Mouse (Mus musculus) frontal cortex, adult (tissue): ENCODE data around the gene 1700006A11Rik.
"Not testable (repeated sequence)": the region's sequence is repeated elsewhere in the genome, so short reads cannot be mapped to it uniquely, and the experiment has no call there.

Source experiments
- ATAC-seq: cut with Nextera tagmentation; 2 replicates; pipeline ENCODE4 v1.9.2; 2017; ENCODE audit warnings: mild to moderate bottlenecking, moderate library complexity, mixed read lengths; ENCODE audit not compliant: low TSS enrichment

The 1700006A11Rik gene

DNA sequence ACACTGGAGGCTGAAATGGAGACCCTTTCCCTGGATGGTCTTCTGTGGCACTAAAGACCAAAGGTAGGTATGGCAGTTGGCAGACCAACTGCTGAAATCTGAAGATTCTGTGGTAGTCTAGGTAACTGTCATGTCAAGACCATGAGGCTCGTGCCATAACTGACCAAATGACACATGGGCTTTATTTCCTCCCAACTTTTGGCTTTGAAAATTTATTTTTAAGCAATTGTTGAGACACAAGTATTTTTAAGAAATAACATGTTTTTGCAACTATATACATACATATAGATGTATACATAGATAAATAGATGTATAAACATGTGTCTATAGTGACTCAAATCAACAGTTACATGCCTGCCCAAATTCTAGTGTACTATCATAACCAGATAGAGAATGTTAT is at the start of gene 1700006A11Rik:
1700006A11Rik (minus strand) TSS at position 101 of the 400 bp plus-strand sequence.
- no peak for ATAC-seq

DNA sequence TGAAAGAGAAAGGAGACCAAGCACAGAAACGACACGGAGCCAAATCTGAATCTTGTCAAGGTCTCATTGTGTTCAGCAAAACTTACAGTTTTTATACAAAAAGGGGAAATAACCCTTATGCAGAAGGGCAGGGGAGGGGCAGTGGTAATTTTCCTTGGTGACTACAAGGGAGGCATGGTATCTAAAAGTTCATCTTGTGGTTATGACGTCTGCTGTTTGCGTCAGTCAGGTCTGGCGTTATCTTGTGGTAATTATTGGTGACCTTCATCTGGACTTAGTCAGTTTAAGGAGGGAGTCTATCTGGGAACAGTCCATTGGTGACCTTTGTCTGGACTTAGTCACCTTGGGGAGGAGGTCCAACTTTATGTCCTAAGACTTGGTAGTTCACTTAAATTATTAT is 48.5 kb upstream of the 1700006A11Rik start:
- ATAC-seq = not testable (repeated sequence)

DNA sequence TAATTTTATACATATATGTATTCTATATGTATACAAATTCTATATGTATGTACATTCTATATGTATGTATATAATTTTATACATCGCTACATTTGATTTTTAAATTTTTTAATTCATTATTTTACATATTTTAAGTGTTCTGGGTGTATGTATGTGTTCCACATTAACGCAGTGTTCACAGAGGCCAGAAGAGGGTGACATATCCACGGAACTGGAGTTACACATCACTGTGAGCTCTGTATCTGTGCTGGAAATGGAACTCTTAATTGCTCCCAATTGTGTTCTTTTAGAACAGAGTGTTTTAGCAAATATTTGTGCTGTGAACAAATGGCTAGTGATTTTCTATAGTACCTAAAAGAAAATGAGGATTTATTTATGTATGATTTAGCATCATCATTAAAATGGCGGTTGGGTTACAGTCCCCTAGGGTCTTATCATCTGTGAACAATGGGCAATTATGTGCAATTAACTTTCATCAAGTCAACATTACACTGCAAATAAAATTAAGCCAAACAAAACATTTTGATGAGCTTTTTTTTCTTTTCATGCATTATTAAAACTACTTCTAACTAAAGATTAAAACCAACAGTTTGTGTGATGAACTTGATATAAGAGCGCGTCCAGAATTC is 40.4 kb upstream of the 1700006A11Rik start:
- no peak for ATAC-seq

DNA sequence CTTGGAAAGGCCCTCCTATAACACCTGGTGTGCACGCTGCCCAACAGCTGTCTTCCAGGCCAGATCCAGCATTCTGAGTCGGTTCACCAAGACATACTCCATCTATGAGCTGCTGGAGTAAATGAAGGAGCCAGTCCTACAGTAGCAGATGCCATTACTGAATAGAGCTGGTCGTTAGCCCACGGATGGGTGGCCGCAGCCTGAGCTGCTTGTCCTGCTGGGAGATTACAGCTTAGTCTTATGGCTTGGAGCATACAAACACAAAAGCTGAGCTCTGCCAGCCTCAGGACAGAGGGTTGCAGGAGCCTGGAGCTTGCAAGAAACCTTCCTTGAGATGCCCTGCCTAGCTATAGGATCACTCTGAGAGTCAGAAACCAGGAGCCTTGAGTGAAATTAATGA is 33.6 kb downstream of the 1700006A11Rik start:
- ATAC-seq = no peak

DNA sequence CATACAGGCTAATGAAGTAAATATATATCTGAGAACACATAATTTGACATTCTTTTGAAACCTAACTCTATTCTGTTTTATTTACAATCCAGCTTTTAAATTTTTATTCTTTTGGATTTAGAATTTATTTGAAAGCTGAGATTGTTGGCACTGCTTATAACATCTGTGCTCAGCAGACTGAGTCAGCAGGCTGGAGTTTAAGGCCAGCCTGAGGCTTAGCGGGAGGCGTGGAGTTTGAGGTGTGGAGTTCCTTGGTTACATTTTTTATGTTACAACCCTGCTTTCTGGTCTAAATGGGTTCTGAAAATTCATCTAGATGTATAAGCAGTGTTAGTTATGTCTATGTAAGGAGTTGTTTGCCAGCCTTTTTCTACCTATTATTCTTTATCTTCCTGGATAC is 35.7 kb downstream of the 1700006A11Rik start:
- peak; percentile 67 for ATAC-seq

DNA sequence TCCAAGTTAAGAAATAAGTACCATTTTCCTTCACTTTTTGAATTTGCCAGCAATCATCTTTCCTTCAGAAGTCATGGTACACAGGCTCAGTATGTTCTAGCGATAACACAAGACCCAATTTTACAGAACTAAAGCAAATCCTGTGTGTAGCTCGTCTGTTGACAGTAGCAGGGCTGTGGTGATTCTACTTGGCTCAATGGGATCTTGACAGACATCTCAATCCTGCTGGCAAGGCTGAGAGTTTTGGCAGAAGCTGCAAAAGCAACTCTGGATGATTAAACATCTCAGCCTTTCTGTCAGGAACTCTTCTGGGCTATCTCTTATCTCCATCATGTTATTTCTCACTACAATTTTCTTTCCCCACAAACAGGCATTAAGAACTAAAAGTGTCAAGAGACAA is 36.2 kb downstream of the 1700006A11Rik start:
- no peak for ATAC-seq

DNA sequence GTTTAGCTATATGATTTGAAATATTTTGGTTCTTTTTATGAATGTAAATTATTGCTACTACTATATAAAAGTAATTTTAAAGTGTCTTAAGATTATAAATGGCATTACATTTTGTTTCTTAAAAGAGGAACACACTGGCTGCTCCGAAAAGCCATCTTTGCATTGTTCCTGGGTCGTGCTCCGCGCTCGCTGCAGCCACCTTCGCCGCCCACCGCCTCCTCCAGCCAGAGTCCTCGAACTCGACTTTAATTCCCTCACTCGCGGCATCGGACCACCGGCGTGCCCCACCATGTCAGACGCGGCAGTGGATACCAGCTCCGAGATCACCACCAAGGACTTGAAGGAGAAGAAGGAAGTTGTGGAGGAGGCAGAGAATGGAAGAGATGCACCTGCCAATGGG is 40.5 kb downstream of the 1700006A11Rik start:
- ATAC-seq = not testable (repeated sequence)

DNA sequence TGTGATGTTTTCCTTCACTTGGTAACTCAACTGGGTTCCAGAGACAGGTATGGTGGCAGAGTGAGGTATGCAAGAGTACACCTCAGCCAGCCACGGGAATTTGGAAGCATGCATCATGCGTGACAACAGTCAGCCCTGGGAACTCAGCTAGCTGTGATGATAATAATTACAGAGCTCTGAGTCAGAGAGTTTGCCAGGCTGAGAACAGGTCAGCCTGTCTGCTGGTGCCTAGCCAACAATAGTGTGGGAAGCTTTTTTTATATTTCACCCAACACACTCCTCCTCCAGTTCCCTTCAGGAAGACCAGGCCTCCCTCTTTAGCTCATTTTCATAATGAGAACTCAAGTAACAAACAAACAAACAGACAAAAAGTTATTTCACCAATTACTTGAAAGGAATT is 53.8 kb downstream of the 1700006A11Rik start:
- ATAC-seq = no peak

DNA sequence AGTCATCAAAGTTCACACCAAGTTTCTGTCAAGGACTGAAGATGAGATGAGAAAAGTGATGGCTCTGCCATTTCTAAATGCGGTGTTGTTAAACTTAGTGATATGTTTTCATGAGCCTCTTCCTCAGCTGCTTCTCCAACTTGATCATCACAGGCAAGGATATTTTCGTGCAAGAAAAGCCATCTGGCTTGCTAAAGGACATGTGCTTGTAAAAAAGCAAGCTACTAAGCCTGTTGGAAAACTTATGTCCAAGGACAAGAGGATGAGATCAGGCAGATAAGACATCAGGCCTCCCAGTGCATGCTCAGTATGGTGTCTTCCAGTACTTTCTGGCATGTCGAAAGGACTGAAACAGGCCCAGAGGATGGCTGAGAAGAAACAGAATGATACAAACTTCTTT is 68.3 kb downstream of the 1700006A11Rik start:
- ATAC-seq = peak; percentile 99
